Mouse (Mus musculus) layer of hippocampus, adult 8-10 months (tissue): ENCODE data around the gene Cdkal1. TPM values are rescaled to one million over a fixed set of nuclear protein-coding genes. Genes with fewer than 3 reads are reported as not detected.

Experiments
- DNase-seq, 2 experiments: peaks; one replicate each; pipeline ENCODE4 v3.0.0; 2022; ENCODE audit warnings: low spot score in 2 of 2
- total RNA-seq, 4 experiments: library from RNA; stranded (reverse); gene quantifications; 2 replicates each; pipeline ENCODE4 v1.2.4; 2022

The Cdkal1 gene
- total RNA-seq, 4 experiments from 2014 or later: 28.2 to 31.9 (median 29.1) TPM

GRCm38 (mm10) chr13:29768104-29768503 is 87.4 kb downstream of the Cdkal1 start:
- DNase-seq: no peak

DNA sequence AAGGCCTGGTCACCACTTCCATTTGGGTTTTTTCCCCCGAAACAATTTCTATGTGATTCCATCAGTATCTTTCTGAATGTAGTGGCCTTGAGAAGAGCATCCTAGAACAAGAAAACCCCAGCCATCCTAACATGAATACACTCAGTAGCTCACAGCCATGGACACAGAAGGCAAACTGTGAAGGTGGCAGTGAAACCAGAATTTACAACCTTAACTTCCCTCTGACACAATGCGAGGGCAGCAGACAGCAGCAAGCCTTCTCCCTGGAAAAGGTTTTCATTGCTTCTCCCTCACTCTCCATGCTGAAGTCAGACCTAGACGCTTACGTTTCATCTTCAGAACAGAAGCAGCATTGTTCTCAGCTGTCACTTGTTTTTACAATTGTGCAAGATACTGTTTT is 87.9 kb downstream of the Cdkal1 start:
- no peak for DNase-seq

DNA sequence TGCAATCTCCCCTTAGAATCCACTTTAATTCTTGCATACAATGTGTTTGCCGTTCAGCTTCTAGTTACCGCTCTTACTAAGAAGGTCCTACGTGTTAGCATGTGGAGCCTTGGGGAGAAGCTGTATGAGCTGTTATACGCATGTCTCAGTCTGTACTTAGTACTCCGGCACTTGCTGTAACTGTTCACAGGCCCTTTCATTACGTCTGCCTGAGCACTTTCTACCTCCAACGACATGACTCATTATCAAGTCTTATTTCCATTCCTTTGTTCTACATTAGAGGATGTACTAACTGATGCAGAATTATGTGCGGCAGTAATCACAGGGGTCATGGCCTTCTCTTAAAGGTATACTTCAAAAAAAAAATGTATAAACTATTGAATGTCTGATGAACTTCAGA is 89.1 kb downstream of the Cdkal1 start:
- DNase-seq: no peak

- DNase-seq: no peak
Observed at GRCm38 (mm10) chr13:29765296-29765695, 90.2 kb downstream of the Cdkal1 start.

DNA sequence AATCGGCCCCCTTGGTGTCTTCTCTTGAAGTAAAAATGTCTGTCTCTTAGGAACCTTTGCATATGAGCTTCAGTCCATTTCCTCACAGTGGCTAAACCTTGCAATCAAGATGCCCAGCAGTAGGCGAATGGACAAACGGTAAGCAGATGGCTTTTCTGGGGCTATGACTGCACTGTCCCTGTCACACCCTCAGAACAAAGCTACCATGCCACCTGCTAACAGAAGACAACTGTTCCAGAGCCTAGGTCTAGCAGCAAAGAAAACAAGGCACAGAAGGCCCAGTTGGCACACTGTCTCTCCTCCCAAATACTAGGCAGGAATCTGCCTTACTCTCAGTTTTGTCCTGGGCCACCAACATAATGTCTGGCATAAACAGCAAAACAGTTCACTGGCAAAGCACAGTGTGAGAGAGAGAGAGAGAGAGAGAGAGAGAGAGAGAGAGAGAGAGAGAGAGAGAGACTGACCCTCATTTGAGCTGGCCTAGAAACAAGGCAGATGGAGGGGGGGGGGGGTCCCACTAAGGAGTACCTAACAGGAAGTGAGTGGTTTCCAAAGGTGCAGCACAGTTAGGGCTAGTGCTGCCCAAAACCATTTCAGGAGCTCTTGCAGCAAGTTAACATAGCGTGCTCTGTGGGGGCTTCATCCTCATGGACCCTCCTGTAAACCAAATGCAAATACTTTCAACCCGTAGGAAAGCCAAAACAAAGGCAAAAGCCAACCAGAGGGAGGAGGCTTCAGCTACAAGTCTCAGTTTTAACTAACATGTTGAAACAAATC is 95.6 kb downstream of the Cdkal1 start:
- DNase-seq: peak; percentile 39 to 50

- no peak for DNase-seq
Observed at GRCm38 (mm10) chr13:29756052-29756451, 99.4 kb downstream of the Cdkal1 start.

DNA sequence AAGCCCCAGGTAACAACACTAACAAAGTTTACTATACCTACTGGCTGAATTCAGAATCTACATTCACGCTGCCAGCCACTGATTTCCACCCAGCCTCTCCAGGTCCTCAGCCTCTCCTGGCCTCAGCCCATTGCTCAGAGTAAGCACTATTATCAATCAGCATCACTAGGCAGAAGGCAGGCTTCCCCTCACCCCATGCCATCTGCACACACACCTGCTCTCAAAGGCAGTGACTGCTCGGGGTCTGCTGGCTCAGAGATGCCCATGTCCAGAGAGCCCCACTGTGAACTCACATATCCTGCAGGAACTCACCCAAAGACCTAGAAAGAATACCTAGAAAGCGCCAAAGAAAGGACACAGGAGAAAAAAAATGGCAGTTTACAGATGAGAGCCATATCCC is 102.2 kb downstream of the Cdkal1 start:
- DNase-seq: no peak

DNA sequence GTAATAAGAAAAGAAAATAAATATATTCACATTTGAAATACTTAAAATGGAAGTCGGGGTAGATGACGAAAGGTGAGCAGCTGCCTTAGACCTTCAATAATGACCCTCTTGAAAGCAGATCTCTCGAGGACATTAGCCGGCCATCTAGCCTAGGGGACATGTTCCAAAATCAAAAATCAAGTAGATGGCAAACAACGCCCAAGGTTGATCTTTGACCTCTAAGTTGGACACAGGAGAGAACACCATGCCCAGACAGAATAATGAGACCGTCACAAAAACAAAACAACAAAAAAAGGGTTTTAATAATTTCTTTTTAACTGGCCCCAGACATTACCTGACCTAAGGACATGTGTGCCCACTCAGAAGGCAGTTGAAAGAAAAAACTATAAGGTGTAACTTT is 103.4 kb downstream of the Cdkal1 start:
- DNase-seq: no peak

GRCm38 (mm10) chr13:29751201-29751600 is 104.3 kb downstream of the Cdkal1 start:
- DNase-seq: no peak

GRCm38 (mm10) chr13:29747347-29747647 is 108.2 kb downstream of the Cdkal1 start:
- DNase-seq: no peak

DNA sequence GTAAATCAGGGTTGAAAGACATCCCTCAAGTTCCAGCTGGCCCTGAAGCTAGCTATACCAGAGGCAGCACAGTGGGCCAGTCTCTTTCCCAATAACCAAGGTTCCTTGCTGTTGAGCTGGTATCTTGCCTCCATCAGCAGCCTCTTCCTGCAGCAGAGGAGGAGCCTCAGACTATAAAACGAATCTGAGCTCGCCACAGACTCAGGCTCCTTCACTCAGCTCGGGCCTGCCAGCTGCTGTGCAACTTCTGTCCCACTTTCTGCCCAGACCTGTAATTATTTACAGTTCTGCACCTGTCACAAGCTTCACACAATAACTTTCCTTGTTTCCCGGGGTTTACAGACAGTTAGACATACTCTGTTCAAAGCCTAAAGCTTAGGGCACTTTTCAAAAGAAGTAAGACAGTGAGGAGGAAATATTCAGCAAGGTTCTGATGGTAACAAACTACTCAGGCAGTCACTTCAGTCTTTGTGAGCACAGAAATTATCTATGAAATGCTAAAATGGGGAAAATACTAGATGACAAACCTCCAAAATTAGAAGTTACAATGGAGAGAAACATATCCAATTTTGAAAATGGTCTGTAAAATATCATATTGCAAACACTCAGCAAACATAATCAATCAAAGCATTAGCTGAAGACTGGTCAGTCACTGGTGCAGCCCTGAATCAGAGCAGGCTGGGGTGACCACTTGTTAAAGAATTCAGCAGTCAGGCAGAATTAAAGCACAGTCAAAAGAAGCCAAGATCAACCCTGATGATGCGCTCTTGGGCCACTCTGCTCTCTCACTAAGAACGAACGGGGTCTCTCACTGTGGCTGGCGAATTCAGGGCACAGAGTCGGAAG is 108.8 kb downstream of the Cdkal1 start:
- no peak for DNase-seq

- peak in 1 of 2 experiments; percentile 42 for DNase-seq
Observed at GRCm38 (mm10) chr13:29745073-29745472, 110.4 kb downstream of the Cdkal1 start.

- no peak for DNase-seq
Observed at GRCm38 (mm10) chr13:29744188-29744587, 111.3 kb downstream of the Cdkal1 start.

GRCm38 (mm10) chr13:29743761-29744160 is 111.7 kb downstream of the Cdkal1 start:
- no peak for DNase-seq

GRCm38 (mm10) chr13:29737675-29738461 is 117.6 kb downstream of the Cdkal1 start:
- DNase-seq: peak; percentile 39 to 52

DNA sequence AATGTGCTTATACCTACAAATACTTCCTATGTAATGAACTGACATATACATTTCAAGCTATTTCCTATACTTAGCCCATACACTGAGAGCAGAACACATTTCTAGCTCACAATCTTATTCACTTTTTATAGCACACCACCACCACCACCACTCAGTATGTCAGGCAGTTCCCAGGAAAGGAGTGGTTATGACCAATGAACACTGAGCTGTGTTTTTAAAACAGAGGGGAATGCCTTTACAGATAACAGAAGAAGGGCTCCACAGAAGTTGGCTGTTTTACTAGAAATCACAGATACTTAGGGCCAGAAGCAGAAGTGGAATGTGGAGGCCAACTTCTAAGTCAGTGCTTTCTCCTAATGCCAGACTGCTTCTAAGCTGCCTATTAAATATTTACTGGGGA is 121.0 kb downstream of the Cdkal1 start:
- no peak for DNase-seq

GRCm38 (mm10) chr13:29726154-29726825 is 129.2 kb downstream of the Cdkal1 start:
- DNase-seq: no peak

GRCm38 (mm10) chr13:29724855-29725254 is 130.6 kb downstream of the Cdkal1 start:
- DNase-seq: no peak

DNA sequence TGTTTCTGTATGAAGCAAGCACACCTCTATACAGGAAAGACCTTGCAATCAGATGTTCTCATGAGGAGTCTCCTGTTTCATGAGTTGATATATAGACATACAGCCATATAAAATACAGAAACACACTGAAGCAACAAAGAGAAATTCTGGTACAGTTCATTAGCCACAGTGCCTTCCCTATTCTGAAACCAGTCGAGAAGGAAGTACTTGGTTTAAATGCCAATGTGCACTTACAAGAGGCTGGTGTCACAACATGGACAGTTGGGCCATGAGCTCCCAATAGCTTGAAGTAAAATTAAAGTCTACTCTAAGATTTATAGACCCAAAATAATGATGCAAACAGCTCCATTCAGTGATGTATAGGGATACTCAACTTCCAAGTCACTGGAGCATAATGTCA is 132.3 kb downstream of the Cdkal1 start:
- no peak for DNase-seq

DNA sequence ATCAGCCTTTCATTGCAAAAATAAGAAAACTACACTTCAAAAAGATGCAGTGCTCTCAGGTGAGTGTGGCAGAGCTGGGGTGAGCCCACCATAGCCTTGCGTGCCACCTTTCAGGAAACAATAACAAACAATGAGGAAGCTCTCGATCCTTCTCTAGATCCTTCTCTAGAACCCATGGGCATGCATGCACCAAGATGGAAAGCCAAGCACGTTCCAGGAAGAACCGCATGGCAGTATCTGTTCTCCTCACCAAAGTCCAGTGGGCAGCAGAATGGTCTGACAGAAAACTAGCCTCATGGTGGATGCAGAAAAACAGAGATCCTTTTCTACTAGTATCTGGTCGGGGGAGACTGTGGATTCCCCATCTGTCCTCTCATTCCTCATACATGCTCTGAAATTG is 134.3 kb downstream of the Cdkal1 start:
- DNase-seq: no peak

GRCm38 (mm10) chr13:29716550-29716949 is 138.9 kb downstream of the Cdkal1 start:
- no peak for DNase-seq
